Mouse (Mus musculus): ENCODE data around the gene Bcl9. TPM values are rescaled to one million over a fixed set of nuclear protein-coding genes. Genes with fewer than 3 reads are reported as not detected.

Bcl9 gene
- polyA plus RNA-seq, 1 experiment from 2014 or later = 45.4 TPM

GRCm38 (mm10) chr3:97242629-97243167, 55.0 kb downstream of the Bcl9 start:
- 65% methylated on average over 10 of the region's 10 CpGs for WGBS
- no peaks in the 10 kb centered on the region for H3K27me3 ChIP-seq (ENCODE audit: control insufficient read depth, insufficient read depth, low read depth, low read length)
- H3K4me3 ChIP-seq (ENCODE audit: low read length) = no peak overlapping the region
- ATAC-seq (ENCODE audit: low read depth) = no peak
- no peaks in the 10 kb centered on the region for H3K36me3 ChIP-seq (ENCODE audit: control insufficient read depth, insufficient read depth, low read length)
- no peak overlapping the region for H3K9ac ChIP-seq (ENCODE audit: low read length)
- 0 out of 2 replicates have a peak overlapping the region, but pooled peaks have one; percentile 36 for H3K27ac ChIP-seq (ENCODE audit: low read length)
- H3K9me3 ChIP-seq (ENCODE audit: control insufficient read depth, low read length) = no peaks in the 10 kb centered on the region
- no peak overlapping the region for H3K4me2 ChIP-seq (ENCODE audit: low read depth, low read length)
- H3K4me1 ChIP-seq (replicated peaks; ENCODE audit: control insufficient read depth, insufficient read depth, low read length) = no peaks in the 10 kb centered on the region; the same call in 1 of the 2 replicates

- no peaks in the 10 kb centered on the region; the same call in 1 of the 2 replicates for H3K4me1 ChIP-seq (replicated peaks; ENCODE audit: control insufficient read depth, insufficient read depth, low read length)
Observed at GRCm38 (mm10) chr3:97241826-97242225, 55.9 kb downstream of the Bcl9 start.

GRCm38 (mm10) chr3:97239793-97240192, 57.9 kb downstream of the Bcl9 start:
- Histone ChIP-seq H3K27me3 (ENCODE audit: control insufficient read depth, insufficient read depth, low read depth, low read length) (no peaks in the 10 kb centered on the region), H3K4me2 (ENCODE audit: low read depth, low read length) (no peak overlapping the region), H3K4me1 (replicated peaks; ENCODE audit: control insufficient read depth, insufficient read depth, low read length) (no peaks in the 10 kb centered on the region; the same call in 1 of the 2 replicates), H3K9ac (ENCODE audit: low read length) (no peak overlapping the region), H3K9me3 (ENCODE audit: control insufficient read depth, low read length) (no peaks in the 10 kb centered on the region), H3K36me3 (ENCODE audit: control insufficient read depth, insufficient read depth, low read length) (no peaks in the 10 kb centered on the region), H3K27ac (ENCODE audit: low read length) (no peak overlapping the region), H3K4me3 (ENCODE audit: low read length) (no peak overlapping the region)
- WGBS = 86% methylated on average over 6 of the region's 6 CpGs
- no peak for ATAC-seq (ENCODE audit: low read depth)

More at GRCm38 (mm10) chr3:97241826-97242225, 55.9 kb downstream of the Bcl9 start:
- ATAC-seq (ENCODE audit: low read depth) = no peak
- H3K27me3 ChIP-seq (ENCODE audit: control insufficient read depth, insufficient read depth, low read depth, low read length) = no peaks in the 10 kb centered on the region
- H3K36me3 ChIP-seq (ENCODE audit: control insufficient read depth, insufficient read depth, low read length) = no peaks in the 10 kb centered on the region
- WGBS = 59% methylated on average over 6 of the region's 6 CpGs
- no peak overlapping the region for H3K4me3 ChIP-seq (ENCODE audit: low read length)
- H3K9ac ChIP-seq (ENCODE audit: low read length) = no peak overlapping the region
- H3K27ac ChIP-seq (ENCODE audit: low read length) = no peak overlapping the region
- no peak overlapping the region for H3K4me2 ChIP-seq (ENCODE audit: low read depth, low read length)
- H3K9me3 ChIP-seq (ENCODE audit: control insufficient read depth, low read length) = no peaks in the 10 kb centered on the region

- H3K4me3 ChIP-seq (ENCODE audit: low read length) = no peak overlapping the region
Observed at GRCm38 (mm10) chr3:97239316-97239715, 58.4 kb downstream of the Bcl9 start.

GRCm38 (mm10) chr3:97238521-97238920, 59.2 kb downstream of the Bcl9 start:
- ATAC-seq (ENCODE audit: low read depth) = no peak
- 86% methylated on average over 2 of the region's 2 CpGs for WGBS
- Histone ChIP-seq H3K36me3 (ENCODE audit: control insufficient read depth, insufficient read depth, low read length) (no peaks in the 10 kb centered on the region), H3K4me1 (replicated peaks; ENCODE audit: control insufficient read depth, insufficient read depth, low read length) (no peaks in the 10 kb centered on the region; the same call in 1 of the 2 replicates), H3K4me3 (ENCODE audit: low read length) (no peak overlapping the region), H3K9ac (ENCODE audit: low read length) (no peak overlapping the region), H3K27me3 (ENCODE audit: control insufficient read depth, insufficient read depth, low read depth, low read length) (no peaks in the 10 kb centered on the region), H3K4me2 (ENCODE audit: low read depth, low read length) (no peak overlapping the region), H3K27ac (ENCODE audit: low read length) (no peak overlapping the region), H3K9me3 (ENCODE audit: control insufficient read depth, low read length) (no peaks in the 10 kb centered on the region)

More at GRCm38 (mm10) chr3:97239316-97239715, 58.4 kb downstream of the Bcl9 start:
- 79% methylated on average over 5 of the region's 5 CpGs for WGBS
- Histone ChIP-seq H3K9ac (ENCODE audit: low read length) (no peak overlapping the region), H3K4me2 (ENCODE audit: low read depth, low read length) (no peak overlapping the region), H3K27me3 (ENCODE audit: control insufficient read depth, insufficient read depth, low read depth, low read length) (no peaks in the 10 kb centered on the region), H3K4me1 (replicated peaks; ENCODE audit: control insufficient read depth, insufficient read depth, low read length) (no peaks in the 10 kb centered on the region; the same call in 1 of the 2 replicates), H3K36me3 (ENCODE audit: control insufficient read depth, insufficient read depth, low read length) (no peaks in the 10 kb centered on the region), H3K9me3 (ENCODE audit: control insufficient read depth, low read length) (no peaks in the 10 kb centered on the region), H3K27ac (ENCODE audit: low read length) (no peak overlapping the region)
- ATAC-seq (ENCODE audit: low read depth) = no peak

GRCm38 (mm10) chr3:97237403-97237802, 60.3 kb downstream of the Bcl9 start:
- Histone ChIP-seq H3K36me3 (ENCODE audit: control insufficient read depth, insufficient read depth, low read length) (no peaks in the 10 kb centered on the region), H3K4me1 (replicated peaks; ENCODE audit: control insufficient read depth, insufficient read depth, low read length) (no peaks in the 10 kb centered on the region), H3K27ac (ENCODE audit: low read length) (no peak overlapping the region), H3K9me3 (ENCODE audit: control insufficient read depth, low read length) (no peaks in the 10 kb centered on the region), H3K4me2 (ENCODE audit: low read depth, low read length) (no peak overlapping the region), H3K27me3 (ENCODE audit: control insufficient read depth, insufficient read depth, low read depth, low read length) (no peaks in the 10 kb centered on the region), H3K4me3 (ENCODE audit: low read length) (no peak overlapping the region), H3K9ac (ENCODE audit: low read length) (no peak overlapping the region)
- no peak for ATAC-seq (ENCODE audit: low read depth)
- WGBS = 92% methylated on average over 2 of the region's 2 CpGs

GRCm38 (mm10) chr3:97234797-97235196, 62.9 kb downstream of the Bcl9 start:
- Histone ChIP-seq H3K4me1 (replicated peaks; ENCODE audit: control insufficient read depth, insufficient read depth, low read length) (0 out of 2 replicates have a peak, but pooled peaks cover 2% of the 10 kb centered on the region), H3K27me3 (ENCODE audit: control insufficient read depth, insufficient read depth, low read depth, low read length) (no peaks in the 10 kb centered on the region), H3K27ac (ENCODE audit: low read length) (no peak overlapping the region), H3K36me3 (ENCODE audit: control insufficient read depth, insufficient read depth, low read length) (no peaks in the 10 kb centered on the region), H3K4me3 (ENCODE audit: low read length) (no peak overlapping the region), H3K9me3 (ENCODE audit: control insufficient read depth, low read length) (no peaks in the 10 kb centered on the region), H3K4me2 (ENCODE audit: low read depth, low read length) (no peak overlapping the region), H3K9ac (ENCODE audit: low read length) (no peak overlapping the region)
- ATAC-seq (ENCODE audit: low read depth) = no peak
- WGBS = 81% methylated on average over 14 of the region's 14 CpGs

- Histone ChIP-seq H3K9me3 (ENCODE audit: control insufficient read depth, low read length) (no peaks in the 10 kb centered on the region), H3K27ac (ENCODE audit: low read length) (no peak overlapping the region), H3K4me1 (replicated peaks; ENCODE audit: control insufficient read depth, insufficient read depth, low read length) (peaks cover 11% of the 10 kb centered on the region), H3K36me3 (ENCODE audit: control insufficient read depth, insufficient read depth, low read length) (no peaks in the 10 kb centered on the region), H3K4me3 (ENCODE audit: low read length) (no peak overlapping the region), H3K27me3 (ENCODE audit: control insufficient read depth, insufficient read depth, low read depth, low read length) (no peaks in the 10 kb centered on the region), H3K9ac (ENCODE audit: low read length) (no peak overlapping the region), H3K4me2 (ENCODE audit: low read depth, low read length) (no peak overlapping the region)
- 73% methylated on average over 3 of the region's 3 CpGs for WGBS
- no peak for ATAC-seq (ENCODE audit: low read depth)
Observed at GRCm38 (mm10) chr3:97232328-97232727, 65.4 kb downstream of the Bcl9 start.

GRCm38 (mm10) chr3:97231857-97232256, 65.9 kb downstream of the Bcl9 start:
- Histone ChIP-seq H3K36me3 (ENCODE audit: control insufficient read depth, insufficient read depth, low read length) (no peaks in the 10 kb centered on the region), H3K27ac (ENCODE audit: low read length) (no peak overlapping the region)
- WGBS = 75% methylated on average over 9 of the region's 9 CpGs

More at GRCm38 (mm10) chr3:97231857-97232256, 65.9 kb downstream of the Bcl9 start:
- Histone ChIP-seq H3K27me3 (ENCODE audit: control insufficient read depth, insufficient read depth, low read depth, low read length) (no peaks in the 10 kb centered on the region), H3K9me3 (ENCODE audit: control insufficient read depth, low read length) (no peaks in the 10 kb centered on the region), H3K4me3 (ENCODE audit: low read length) (no peak overlapping the region), H3K9ac (ENCODE audit: low read length) (no peak overlapping the region), H3K4me2 (ENCODE audit: low read depth, low read length) (no peak overlapping the region), H3K4me1 (replicated peaks; ENCODE audit: control insufficient read depth, insufficient read depth, low read length) (peaks cover 11% of the 10 kb centered on the region)
- no peak for ATAC-seq (ENCODE audit: low read depth)

Measured in lung, embryonic 16.5 days (tissue).